Mouse (Mus musculus): Measurements from ENCODE around the gene Olfr508. TPM values are rescaled to one million over a fixed set of nuclear protein-coding genes. Genes with fewer than 3 reads are reported as not detected.

Olfr508 gene
- total and polyA plus RNA-seq, 3 experiments, result not detected

- Histone ChIP-seq H3K9ac (ENCODE audit: control insufficient read depth, low read depth, low read length, poor library complexity, severe bottlenecking) (no peak overlapping the region), H3K27me3 (ENCODE audit: control insufficient read depth in 1 of 2, insufficient read depth in 2 of 2, low read length in 2 of 2) (no peaks in the 10 kb centered on the region), H3K79me2 (ENCODE audit: control insufficient read depth, insufficient read depth, low read length, poor library complexity) (no peaks in the 10 kb centered on the region), H3K9me3 (replicated peaks; ENCODE audit: insufficient read depth, low read length) (no peaks in the 10 kb centered on the region), H3K4me3 (ENCODE audit: control insufficient read depth in 1 of 2, insufficient read depth in 1 of 2, low read depth in 2 of 2, low read length in 2 of 2) (no peak overlapping the region), H3K27ac (ENCODE audit: control insufficient read depth, low read depth, low read length) (no peak overlapping the region), H3K4me1 (ENCODE audit: control insufficient read depth in 1 of 2, insufficient read depth in 2 of 2, low read length in 2 of 2) (no peaks in the 10 kb centered on the region), H3K36me3 (ENCODE audit: control insufficient read depth in 1 of 2, insufficient read depth in 2 of 2, low read length in 2 of 2) (no peaks in the 10 kb centered on the region)
- no peak for DNase-seq (ENCODE audit: low read depth, low spot score)
- no peak for TF ChIP-seq NELFE (IDR thresholded peaks at IDR 0.05; ENCODE audit: low read depth, low read length)
Measured at GRCm38 (mm10) chr7:108678886-108679285, 49.1 kb downstream of the Olfr508 start.

Other genes starting within 250 kb of the Olfr508 start
- not detected in 2 replicates for gene Olfr495, start 236.8 kb upstream of the Olfr508 start, total RNA-seq (2012; rRNA removed)
- not detected for gene Olfr495, start 236.8 kb upstream of the Olfr508 start, polyA plus RNA-seq (2012; ENCODE audit: insufficient read depth in 1 of 2, insufficient read length in 2 of 2, low read depth in 1 of 2, low replicate concordance in 2 of 2, missing spikeins in 1 of 2)
- gene Olfr497, start 209.6 kb upstream of the Olfr508 start, total RNA-seq (2012; rRNA removed), result not detected in 2 replicates
- not detected for gene Olfr497, start 209.6 kb upstream of the Olfr508 start, polyA plus RNA-seq (2012; ENCODE audit: insufficient read depth in 1 of 2, insufficient read length in 2 of 2, low read depth in 1 of 2, low replicate concordance in 2 of 2, missing spikeins in 1 of 2)
- gene Olfr498, start 164.7 kb upstream of the Olfr508 start, total RNA-seq (2012; rRNA removed), result not detected in 2 replicates
- gene Olfr498, start 164.7 kb upstream of the Olfr508 start, polyA plus RNA-seq (2012; ENCODE audit: insufficient read depth in 1 of 2, insufficient read length in 2 of 2, low read depth in 1 of 2, low replicate concordance in 2 of 2, missing spikeins in 1 of 2), result not detected
- gene Olfr502, start 104.9 kb upstream of the Olfr508 start, total RNA-seq (2012; rRNA removed), result not detected in 2 replicates
- gene Olfr502, start 104.9 kb upstream of the Olfr508 start, polyA plus RNA-seq (2012; ENCODE audit: insufficient read depth in 1 of 2, insufficient read length in 2 of 2, low read depth in 1 of 2, low replicate concordance in 2 of 2, missing spikeins in 1 of 2), result not detected
- not detected in 2 replicates for gene Olfr503, start 85.5 kb upstream of the Olfr508 start, total RNA-seq (2012; rRNA removed)
- gene Olfr503, start 85.5 kb upstream of the Olfr508 start, polyA plus RNA-seq (2012; ENCODE audit: insufficient read depth in 1 of 2, insufficient read length in 2 of 2, low read depth in 1 of 2, low replicate concordance in 2 of 2, missing spikeins in 1 of 2), result not detected
- not detected in 2 replicates for gene Olfr504, start 64.2 kb upstream of the Olfr508 start, total RNA-seq (2012; rRNA removed)
- gene Olfr504, start 64.2 kb upstream of the Olfr508 start, polyA plus RNA-seq (2012; ENCODE audit: insufficient read depth in 1 of 2, insufficient read length in 2 of 2, low read depth in 1 of 2, low replicate concordance in 2 of 2, missing spikeins in 1 of 2), result not detected
- gene Olfr506, start 19.2 kb upstream of the Olfr508 start, total RNA-seq (2012; rRNA removed), result not detected in 2 replicates
- gene Olfr506, start 19.2 kb upstream of the Olfr508 start, polyA plus RNA-seq (2012; ENCODE audit: insufficient read depth in 1 of 2, insufficient read length in 2 of 2, low read depth in 1 of 2, low replicate concordance in 2 of 2, missing spikeins in 1 of 2), result under 1 TPM in 1 of 2 experiments, not detected in 1; 0.04 TPM
- not detected in 2 replicates for gene Olfr507, start 8.2 kb upstream of the Olfr508 start, total RNA-seq (2012; rRNA removed)
- gene Olfr507, start 8.2 kb upstream of the Olfr508 start, polyA plus RNA-seq (2012; ENCODE audit: insufficient read depth in 1 of 2, insufficient read length in 2 of 2, low read depth in 1 of 2, low replicate concordance in 2 of 2, missing spikeins in 1 of 2), result not detected
- gene Olfr509, start 21.9 kb downstream of the Olfr508 start, total RNA-seq (2012; rRNA removed), result not detected in 2 replicates
- not detected for gene Olfr509, start 21.9 kb downstream of the Olfr508 start, polyA plus RNA-seq (2012; ENCODE audit: insufficient read depth in 1 of 2, insufficient read length in 2 of 2, low read depth in 1 of 2, low replicate concordance in 2 of 2, missing spikeins in 1 of 2)
- not detected in 2 replicates for gene Olfr510, start 36.4 kb downstream of the Olfr508 start, total RNA-seq (2012; rRNA removed)
- not detected for gene Olfr510, start 36.4 kb downstream of the Olfr508 start, polyA plus RNA-seq (2012; ENCODE audit: insufficient read depth in 1 of 2, insufficient read length in 2 of 2, low read depth in 1 of 2, low replicate concordance in 2 of 2, missing spikeins in 1 of 2)
- not detected in 2 replicates for gene Olfr512, start 83.3 kb downstream of the Olfr508 start, total RNA-seq (2012; rRNA removed)
- gene Olfr512, start 83.3 kb downstream of the Olfr508 start, polyA plus RNA-seq (2012; ENCODE audit: insufficient read depth in 1 of 2, insufficient read length in 2 of 2, low read depth in 1 of 2, low replicate concordance in 2 of 2, missing spikeins in 1 of 2), result not detected
- gene Olfr513, start 121.0 kb downstream of the Olfr508 start, total RNA-seq (2012; rRNA removed), result not detected in 2 replicates
- not detected for gene Olfr513, start 121.0 kb downstream of the Olfr508 start, polyA plus RNA-seq (2012; ENCODE audit: insufficient read depth in 1 of 2, insufficient read length in 2 of 2, low read depth in 1 of 2, low replicate concordance in 2 of 2, missing spikeins in 1 of 2)
- not detected in 2 replicates for gene Olfr514, start 196.0 kb downstream of the Olfr508 start, total RNA-seq (2012; rRNA removed)
- not detected for gene Olfr514, start 196.0 kb downstream of the Olfr508 start, polyA plus RNA-seq (2012; ENCODE audit: insufficient read depth in 1 of 2, insufficient read length in 2 of 2, low read depth in 1 of 2, low replicate concordance in 2 of 2, missing spikeins in 1 of 2)
- not detected in 2 replicates for gene Olfr516, start 220.5 kb downstream of the Olfr508 start, total RNA-seq (2012; rRNA removed)
- not detected for gene Olfr516, start 220.5 kb downstream of the Olfr508 start, polyA plus RNA-seq (2012; ENCODE audit: insufficient read depth in 1 of 2, insufficient read length in 2 of 2, low read depth in 1 of 2, low replicate concordance in 2 of 2, missing spikeins in 1 of 2)
- gene Olfr517, start 242.4 kb downstream of the Olfr508 start, total RNA-seq (2012; rRNA removed), result not detected in 2 replicates
- not detected for gene Olfr517, start 242.4 kb downstream of the Olfr508 start, polyA plus RNA-seq (2012; ENCODE audit: insufficient read depth in 1 of 2, insufficient read length in 2 of 2, low read depth in 1 of 2, low replicate concordance in 2 of 2, missing spikeins in 1 of 2)